Mouse (Mus musculus) liver, postnatal 0 days (tissue): ENCODE results near the gene Heatr5b. TPM values are rescaled to one million over a fixed set of nuclear protein-coding genes. Genes with fewer than 3 reads are reported as not detected.

ENCODE experiments used
- ATAC-seq: fragments of 200-750 bp; cut with Nextera tagmentation; 2 replicates; pipeline ENCODE4 v1.8.0; 2017; ENCODE audit warnings: mild to moderate bottlenecking, moderate library complexity
- DNase-seq: peaks from one replicate; pipeline ENCODE4 v3.0.0-alpha.2; 2016
- H3K27ac ChIP-seq: fragments of 300-500 bp; sonication (generic); 2 replicates; pipeline ENCODE4 v1.5.1; 2014; ENCODE audit warnings: antibody characterized with exemption, moderate library complexity, mild to moderate bottlenecking, low read depth
- H3K27me3 ChIP-seq: fragments of 300-500 bp; sonication (generic); 2 replicates; pipeline ENCODE4 v1.6.1; 2014; ENCODE audit warnings: low read length, control low read depth, mixed read lengths; ENCODE audit not compliant: insufficient read depth
- H3K36me3 ChIP-seq: fragments of 300-500 bp; sonication (generic); replicated peaks from 2 replicates; pipeline ENCODE4 v1.6.1; 2014; ENCODE audit warnings: mild to moderate bottlenecking, control low read depth, low read length, moderate library complexity, mixed read lengths; ENCODE audit not compliant: insufficient read depth
- H3K4me1 ChIP-seq: fragments of 300-500 bp; sonication (generic); 2 replicates; pipeline ENCODE4 v1.6.1; 2014; ENCODE audit warnings: antibody characterized with exemption, mild to moderate bottlenecking, control low read depth; ENCODE audit not compliant: insufficient read depth
- H3K4me2 ChIP-seq: fragments of 300-500 bp; sonication (generic); 2 replicates; pipeline ENCODE4 v1.6.1; 2014; ENCODE audit warnings: low read depth, mild to moderate bottlenecking, low read length, moderate library complexity, mixed read lengths
- H3K4me3 ChIP-seq: fragments of 300-500 bp; sonication (generic); 2 replicates; pipeline ENCODE4 v1.5.1; 2014; ENCODE audit warnings: low read depth, low read length
- H3K9ac ChIP-seq: fragments of 300-500 bp; sonication (generic); replicated peaks from 2 replicates; pipeline ENCODE4 v1.6.1; 2014; ENCODE audit warnings: mild to moderate bottlenecking, moderate library complexity
- H3K9me3 ChIP-seq: fragments of 300-500 bp; sonication (generic); 2 replicates; pipeline ENCODE4 v1.6.1; 2016; ENCODE audit warnings: mild to moderate bottlenecking, control low read depth, low read length, mixed read lengths
- CTCF ChIP-seq: sonication (generic); IDR thresholded peaks from 2 replicates; pipeline ENCODE4 v1.5.1; 2016; ENCODE audit warnings: antibody characterized with exemption, low read depth
- EP300 ChIP-seq: IDR thresholded peaks from 2 replicates; pipeline ENCODE4 v1.6.1; 2016; ENCODE audit warnings: antibody characterized with exemption, low read depth, mild to moderate bottlenecking
- WGBS: fragments of 180-500 bp; shearing (Covaris S2); extraction: QIAGEN DNeasy Blood & Tissue Kit; methylation state at CpG from one replicate; pipeline ENCODE4 v1.1.7; 2014; ENCODE audit not compliant: insufficient replicate concordance; 5-methylcytosine and 5-hydroxymethylcytosine counted together
- polyA plus RNA-seq: library from polyadenylated mRNA; unstranded; fragments of >200 nt; fragmentation: Nextera tagmentation; extraction: Ambion mirVana; gene quantifications from 2 replicates; pipeline ENCODE4 v1.2.1, GENCODE M21; 2015

Heatr5b gene
- 2.3 and 2.5 TPM in 2 replicates for polyA plus RNA-seq

- WGBS, result under 1% methylated on average over 81 of the region's 81 CpGs
- DNase-seq, result peak; percentile 100
- peak within 1 kb of the TSS; percentile 90 for H3K27ac ChIP-seq
Observed at GRCm38 (mm10) chr17:78834856-78835835, at the start of gene Heatr5b, which contains the start of gene Gpatch11. Gene Heatr5b, minus strand, starts transcription at chr17:78835364. Gene Gpatch11, plus strand, starts transcription at chr17:78835567.

DNA sequence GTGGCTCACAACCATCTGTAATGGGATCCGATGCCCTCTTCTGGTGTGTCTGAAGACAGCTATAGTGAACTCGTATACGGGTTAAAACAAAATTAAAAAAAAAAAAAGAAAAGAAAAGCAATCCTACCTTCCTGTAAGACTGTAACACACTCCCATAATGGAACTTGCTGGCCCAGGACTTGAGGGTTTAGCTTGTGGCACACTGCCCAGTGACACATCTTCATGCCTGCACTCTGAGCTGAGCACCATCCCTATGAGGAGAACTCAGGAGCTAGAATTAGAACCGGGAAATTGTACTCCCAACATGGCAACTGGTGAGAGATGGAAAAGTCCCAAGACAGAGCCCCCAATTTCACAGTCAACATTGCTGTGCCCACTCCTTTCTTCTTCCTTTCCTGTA is 48.1 kb upstream of the Heatr5b start:
- H3K4me3 ChIP-seq, result no peak overlapping the region
- H3K27me3 ChIP-seq, result no peaks in the 10 kb centered on the region
- H3K27ac ChIP-seq, result no peak overlapping the region
- 84% methylated on average over 4 of the region's 4 CpGs for WGBS
- no peaks in the 10 kb centered on the region for H3K9me3 ChIP-seq
- DNase-seq, result no peak
- TF ChIP-seq CTCF, result no peak
- TF ChIP-seq EP300, result no peak
- no peak overlapping the region for H3K4me2 ChIP-seq
- no peak for ATAC-seq
- H3K4me1 ChIP-seq, result peaks cover 16% of the 10 kb centered on the region
- H3K36me3 ChIP-seq, result peaks cover 15% of the 10 kb centered on the region
- no peak overlapping the region for H3K9ac ChIP-seq

More at GRCm38 (mm10) chr17:78834856-78835835, at the start of gene Heatr5b, which contains the start of gene Gpatch11:
- Histone ChIP-seq H3K9me3 (no peaks in the 10 kb centered on the region), H3K4me2 (peak within 1 kb of the TSS; percentile 81), H3K36me3 (peaks cover 11% of the 10 kb centered on the region), H3K9ac (peak within 1 kb of the TSS; percentile 87), H3K27me3 (no peaks in the 10 kb centered on the region), H3K4me3 (peak within 1 kb of the TSS; percentile 64), H3K4me1 (peaks cover 10% of the 10 kb centered on the region; the same call in 1 of the 2 replicates)
- TF ChIP-seq CTCF, result no peak
- TF ChIP-seq EP300, result no peak
- ATAC-seq, result peak; percentile 97

- Histone ChIP-seq H3K36me3 (peaks cover 23% of the 10 kb centered on the region), H3K27me3 (no peaks in the 10 kb centered on the region), H3K9me3 (no peaks in the 10 kb centered on the region), H3K9ac (peak within 1 kb of the TSS; percentile 90), H3K27ac (peak within 1 kb of the TSS; percentile 85), H3K4me2 (peak within 1 kb of the TSS; percentile 68), H3K4me1 (peaks cover 16% of the 10 kb centered on the region), H3K4me3 (peak within 1 kb of the TSS; percentile 87)
- TF ChIP-seq EP300 (peak; percentile 50; the same call in 1 of the 2 replicates), CTCF (no peak)
- peak; percentile 99 for ATAC-seq
- peak; percentile 92 for DNase-seq
- WGBS, result under 1% methylated on average over 28 of the region's 28 CpGs
Observed at GRCm38 (mm10) chr17:78882401-78883112, 47.4 kb upstream of the Heatr5b start, which contains the start of gene Eif2ak2. Gene Eif2ak2, minus strand, starts transcription at chr17:78882573.

DNA sequence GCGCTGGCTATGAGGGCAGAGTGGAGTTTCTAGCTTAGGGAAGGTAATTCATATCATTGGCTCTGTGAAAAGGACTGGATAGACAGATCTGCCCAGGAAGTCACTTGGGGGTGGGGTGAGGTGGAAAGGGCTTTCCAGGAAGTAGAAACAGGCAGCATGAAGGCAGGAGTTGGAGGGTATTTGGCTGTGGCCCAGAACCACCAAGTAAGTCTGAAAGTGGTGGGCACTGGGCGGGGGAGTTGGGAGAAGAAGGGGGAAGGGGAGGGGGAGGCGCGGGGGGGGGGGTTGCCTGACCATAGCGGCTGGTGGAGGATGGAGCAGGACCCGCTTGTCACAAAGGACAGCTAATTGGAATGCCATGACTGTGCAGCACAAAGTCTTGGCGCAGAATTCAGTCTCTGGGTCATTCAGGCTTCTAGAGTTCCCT is 46.7 kb upstream of the Heatr5b start:
- peak; percentile 55 for ATAC-seq
- no peak for TF ChIP-seq EP300
- TF ChIP-seq CTCF, result no peak
- peak overlapping the region; percentile 85 for H3K27ac ChIP-seq
- H3K9me3 ChIP-seq, result no peaks in the 10 kb centered on the region
- peaks cover 29% of the 10 kb centered on the region for H3K36me3 ChIP-seq
- peaks cover 16% of the 10 kb centered on the region for H3K4me1 ChIP-seq
- H3K27me3 ChIP-seq, result no peaks in the 10 kb centered on the region
- 9% methylated on average over 5 of the region's 7 CpGs for WGBS
- DNase-seq, result peak; percentile 57
- peak overlapping the region; percentile 87 for H3K4me3 ChIP-seq
- peak overlapping the region; percentile 90 for H3K9ac ChIP-seq
- H3K4me2 ChIP-seq, result peak overlapping the region; percentile 68

- Histone ChIP-seq H3K27me3 (no peaks in the 10 kb centered on the region), H3K36me3 (peaks cover 84% of the 10 kb centered on the region), H3K4me1 (no peaks in the 10 kb centered on the region), H3K9me3 (no peaks in the 10 kb centered on the region), H3K27ac (no peak overlapping the region), H3K9ac (no peak overlapping the region), H3K4me2 (no peak overlapping the region), H3K4me3 (no peak overlapping the region)
- ATAC-seq (no peak), DNase-seq (no peak)
- TF ChIP-seq CTCF, result no peak
- TF ChIP-seq EP300, result no peak
- WGBS, result 92% methylated on average over 6 of the region's 6 CpGs
Observed at GRCm38 (mm10) chr17:78873886-78874285, 38.7 kb upstream of the Heatr5b start.
